14 mouse cellular contexts compared by ENCODE assay signal in genomic region chrX:10729488-10729887, GRCm38 (mm10). TPM values are rescaled to one million over a fixed set of nuclear protein-coding genes. Genes with fewer than 3 reads are reported as not detected.
DNase-seq lines count a peak whose midpoint lies in the region; ATAC-seq and TF ChIP-seq lines count a peak whose summit lies in the region.
"Had no signal": no experiment of that assay in that cellular context is flagged by ENCODE, and none has a peak within 500 bp of the region (broad histone marks: within the 10 kb centered on the region; RNA-seq: fewer than 3 reads in every experiment).

No protein-coding gene starts in this region.

- H3K4me1 ChIP-seq in forebrain, embryonic 10.5 days: peaks cover 26% of the 10 kb centered on the region
- no peaks in the 10 kb centered on the region for H3K4me1 ChIP-seq in forebrain, embryonic 15.5 days
- H3K4me1 ChIP-seq in kidney, embryonic 15.5 days: peaks cover 3% of the 10 kb centered on the region; the same call in 1 of the 2 replicates
- no peaks in the 10 kb centered on the region for H3K4me1 ChIP-seq in kidney, embryonic 14.5 days (ENCODE audit: control insufficient read depth, insufficient read depth, low read length)
- no peaks in the 10 kb centered on the region for H3K4me1 ChIP-seq in lung, postnatal 0 days (ENCODE audit: insufficient read depth, low read depth, low read length)
- H3K4me1 ChIP-seq: heart, embryonic 15.5 days; neural tube, embryonic 12.5 days had no signal

- DNase-seq in forebrain, embryonic 10.5 days (ENCODE audit: extremely low spot score, low spot score): no peak
- DNase-seq in ZHBTc4 (ENCODE audit: low read depth, low spot score): peak; percentile 47
- DNase-seq in lung, postnatal 0 days (ENCODE audit: low spot score): peak; percentile 78
- no peak for DNase-seq in urinary bladder, postnatal 4 days (ENCODE audit: low spot score in 2 of 2)
- no peak for DNase-seq in layer of hippocampus, adult 9-11 months
- DNase-seq: adrenal gland, adult 8-10 months; liver; thymus, postnatal 14 days had no signal

- no peaks in the 10 kb centered on the region for H3K36me3 ChIP-seq in forebrain, embryonic 10.5 days (replicated peaks)
- H3K36me3 ChIP-seq in forebrain, embryonic 15.5 days: no peaks in the 10 kb centered on the region
- H3K36me3 ChIP-seq in kidney, embryonic 15.5 days: no peaks in the 10 kb centered on the region
- H3K36me3 ChIP-seq in kidney, embryonic 14.5 days (ENCODE audit: control insufficient read depth, insufficient read depth, low read length): no peaks in the 10 kb centered on the region
- H3K36me3 ChIP-seq in lung, postnatal 0 days (ENCODE audit: insufficient read depth, low read length): no peaks in the 10 kb centered on the region
- H3K36me3 ChIP-seq: heart, embryonic 15.5 days; neural tube, embryonic 12.5 days had no signal

- H3K27ac ChIP-seq in forebrain, embryonic 10.5 days: peak overlapping the region; percentile 53; the same call in 1 of the 2 replicates
- H3K27ac ChIP-seq in forebrain, embryonic 15.5 days (replicated peaks): no peak overlapping the region
- H3K27ac ChIP-seq in kidney, embryonic 15.5 days: no peak overlapping the region
- no peak overlapping the region for H3K27ac ChIP-seq in kidney, embryonic 14.5 days (ENCODE audit: low read depth, low read length)
- H3K27ac ChIP-seq in lung, postnatal 0 days (ENCODE audit: low read length): peak overlapping the region; percentile 54; the same call in 1 of the 2 replicates
- H3K27ac ChIP-seq: heart, embryonic 15.5 days; neural tube, embryonic 12.5 days had no signal

- no peak overlapping the region for H3K4me3 ChIP-seq in forebrain, embryonic 10.5 days
- H3K4me3 ChIP-seq in forebrain, embryonic 15.5 days: no peak overlapping the region
- no peak overlapping the region for H3K4me3 ChIP-seq in kidney, embryonic 15.5 days (replicated peaks)
- no peak overlapping the region for H3K4me3 ChIP-seq in kidney, embryonic 14.5 days (ENCODE audit: low read length)
- H3K4me3 ChIP-seq in lung, postnatal 0 days (ENCODE audit: low read depth, low read length): no peak overlapping the region
- H3K4me3 ChIP-seq: heart, embryonic 15.5 days; neural tube, embryonic 12.5 days had no signal

- no peak overlapping the region for H3K9ac ChIP-seq in forebrain, embryonic 15.5 days (replicated peaks)
- no peak overlapping the region for H3K9ac ChIP-seq in kidney, embryonic 15.5 days
- H3K9ac ChIP-seq in kidney, embryonic 14.5 days (ENCODE audit: low read depth, low read length): no peak overlapping the region
- H3K9ac ChIP-seq in lung, postnatal 0 days (replicated peaks; ENCODE audit: low read depth): no peak overlapping the region
- H3K9ac ChIP-seq: heart, embryonic 15.5 days; neural tube, embryonic 12.5 days had no signal

- H3K4me2 ChIP-seq in forebrain, embryonic 15.5 days (replicated peaks): no peak overlapping the region
- H3K4me2 ChIP-seq in kidney, embryonic 15.5 days: no peak overlapping the region
- no peak overlapping the region for H3K4me2 ChIP-seq in kidney, embryonic 14.5 days (replicated peaks; ENCODE audit: low read depth, low read length)
- H3K4me2 ChIP-seq in lung, postnatal 0 days (replicated peaks; ENCODE audit: low read depth, low read length): no peak overlapping the region
- H3K4me2 ChIP-seq: heart, embryonic 15.5 days; neural tube, embryonic 12.5 days had no signal

- H3K9me3 ChIP-seq in forebrain, embryonic 10.5 days: no peaks in the 10 kb centered on the region
- H3K9me3 ChIP-seq in forebrain, embryonic 15.5 days: no peaks in the 10 kb centered on the region
- H3K9me3 ChIP-seq in kidney, embryonic 15.5 days (replicated peaks): no peaks in the 10 kb centered on the region
- H3K9me3 ChIP-seq in kidney, embryonic 14.5 days (ENCODE audit: control insufficient read depth, low read length): no peaks in the 10 kb centered on the region
- H3K9me3 ChIP-seq in lung, postnatal 0 days (ENCODE audit: low read length): no peaks in the 10 kb centered on the region
- H3K9me3 ChIP-seq: heart, embryonic 15.5 days; neural tube, embryonic 12.5 days had no signal

- TF ChIP-seq EP300 in lung, postnatal 0 days (IDR thresholded peaks at IDR 0.05): no peak

- 17% methylated on average over 6 of the region's 6 CpGs for WGBS in forebrain, embryonic 10.5 days
- 17% methylated on average over 4 of the region's 6 CpGs for WGBS in forebrain, embryonic 15.5 days
- 26% methylated on average over 4 of the region's 6 CpGs for WGBS in kidney, embryonic 15.5 days
- 45% methylated on average over 5 of the region's 6 CpGs for WGBS in kidney, embryonic 14.5 days
- WGBS in lung, postnatal 0 days: 19% methylated on average over 5 of the region's 6 CpGs

- no peaks in the 10 kb centered on the region for H3K27me3 ChIP-seq in forebrain, embryonic 10.5 days (ENCODE audit: poor library complexity, severe bottlenecking)
- H3K27me3 ChIP-seq in forebrain, embryonic 15.5 days: no peaks in the 10 kb centered on the region
- H3K27me3 ChIP-seq in kidney, embryonic 15.5 days: 0 out of 2 replicates have a peak, but pooled peaks cover 8% of the 10 kb centered on the region
- no peaks in the 10 kb centered on the region for H3K27me3 ChIP-seq in kidney, embryonic 14.5 days (ENCODE audit: control insufficient read depth, insufficient read depth, low read length)
- H3K27me3 ChIP-seq in lung, postnatal 0 days (replicated peaks; ENCODE audit: insufficient read depth, low read length): no peaks in the 10 kb centered on the region
- H3K27me3 ChIP-seq: heart, embryonic 15.5 days; neural tube, embryonic 12.5 days had no signal

- no peak for ATAC-seq in forebrain, embryonic 15.5 days (replicated peaks)
- 0 out of 2 replicates have a peak, but pooled peaks have one; percentile 49 for ATAC-seq in kidney, embryonic 15.5 days (replicated peaks; ENCODE audit: low FRiP score)
- no peak for ATAC-seq in kidney, embryonic 14.5 days (ENCODE audit: low FRiP score, low TSS enrichment)
- peak; percentile 78 for ATAC-seq in lung, postnatal 0 days
- ATAC-seq: inflammation-experienced regulatory T-cells, adult 6 months had no signal

- TF ChIP-seq CTCF in lung, postnatal 0 days (IDR thresholded peaks at IDR 0.05): no peak

RNA-seq across cellular contexts. Expression of gene Mid1ip1, which starts 14.7 kb away (rescaled TPM):
- polyA plus RNA-seq in forebrain, embryonic 10.5 days (2016; fragmentation: Nextera tagmentation; extraction: Ambion mirVana): 43.0 and 47.8 TPM in 2 replicates
- 93.5 and 98.3 TPM in 2 replicates for polyA plus RNA-seq in forebrain, embryonic 15.5 days (2015; fragmentation: Nextera tagmentation; extraction: Ambion mirVana)
- polyA plus RNA-seq in kidney, embryonic 15.5 days (2015; fragmentation: Nextera tagmentation; extraction: Ambion mirVana): 47.6 and 49.5 TPM in 2 replicates
- 23.3 and 36.8 TPM in 2 replicates for polyA plus RNA-seq in kidney, embryonic 14.5 days (2014; fragmentation: Nextera tagmentation; extraction: Ambion mirVana)
- 243 and 301 TPM in 2 replicates for polyA plus RNA-seq in lung, postnatal 0 days (2015; fragmentation: Nextera tagmentation; extraction: Ambion mirVana)

Comparison
In these comparisons a context has a peak if more than half of its experiments do, and no peak if none do; other contexts are left out.
1. H3K27ac ChIP-seq: peak in forebrain, embryonic 10.5 days (single experiment) and lung, postnatal 0 days (single experiment); none in forebrain, embryonic 15.5 days (single experiment), kidney, embryonic 15.5 days (single experiment) and kidney, embryonic 14.5 days (single experiment).
2. ATAC-seq: peak in kidney, embryonic 15.5 days (single experiment) and lung, postnatal 0 days (single experiment); none in forebrain, embryonic 15.5 days (single experiment) and kidney, embryonic 14.5 days (single experiment).
3. DNase-seq: peak in ZHBTc4 (single experiment) and lung, postnatal 0 days (single experiment); none in forebrain, embryonic 10.5 days (single experiment), urinary bladder, postnatal 4 days (0 of 2) and layer of hippocampus, adult 9-11 months (single experiment).